Mouse (Mus musculus): ENCODE results near the gene Ttc17.

- no peak for TF ChIP-seq CTCF (IDR thresholded peaks at IDR 0.05)
- no peak for TF ChIP-seq POLR2A (IDR thresholded peaks at IDR 0.05; ENCODE audit: insufficient read depth, low read depth, low read length)
- TF ChIP-seq EP300 (IDR thresholded peaks at IDR 0.05; ENCODE audit: insufficient read depth, low read depth, low read length): no peak
These were observed 17.5 kb downstream of the Ttc17 start for GRCm38 (mm10) chr2:94389000-94389399.
